Mouse (Mus musculus) cortical plate, adult 2 months (tissue): ENCODE results near the gene Gabpb2.

Experiments
- CTCF ChIP-seq: fragments of 200-500 bp; IDR thresholded peaks from 2 replicates; pipeline ENCODE4 v1.5.1; 2011; ENCODE audit warnings: mild to moderate bottlenecking, control low read depth, low read length; ENCODE audit not compliant: insufficient read depth; ENCODE audit errors: extremely low read depth
- POLR2A ChIP-seq: fragments of 200-500 bp; IDR thresholded peaks from 2 replicates; pipeline ENCODE4 v1.6.1; 2011; ENCODE audit warnings: mild to moderate bottlenecking, low read length, control low read depth; ENCODE audit not compliant: insufficient read depth; ENCODE audit errors: extremely low read depth

DNA sequence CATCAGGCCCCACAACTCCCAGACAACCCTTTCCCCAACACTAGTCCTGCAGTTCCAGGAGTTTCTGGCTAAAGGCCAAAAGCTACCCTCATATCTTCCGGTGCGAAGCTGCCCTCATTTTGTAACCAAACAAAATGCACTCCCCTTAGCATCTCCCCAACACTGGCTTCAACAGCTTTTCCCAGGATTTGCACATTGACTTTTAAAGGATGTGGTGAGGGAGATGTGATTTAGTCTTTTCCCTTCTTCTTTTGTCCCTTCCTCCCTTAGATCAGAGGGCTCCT, 55.4 kb downstream of the Gabpb2 start:
- no peak for TF ChIP-seq POLR2A
- no peak for TF ChIP-seq CTCF
